Mouse (Mus musculus): Measurements from ENCODE around the gene Fam78a. TPM values are rescaled to one million over a fixed set of nuclear protein-coding genes. Genes with fewer than 3 reads are reported as not detected.

Gene Fam78a
- polyA plus RNA-seq, 1 experiment from 2014 or later: 0.92 TPM

- H3K36me3 ChIP-seq: peaks cover 12% of the 10 kb centered on the region
- no peaks in the 10 kb centered on the region for H3K27me3 ChIP-seq (replicated peaks)
- peak within 1 kb of the TSS; percentile 72 for H3K9ac ChIP-seq (replicated peaks)
- H3K27ac ChIP-seq (replicated peaks): peak within 1 kb of the TSS; percentile 79
- H3K4me2 ChIP-seq: peak within 1 kb of the TSS; percentile 80
- no peaks in the 10 kb centered on the region for H3K9me3 ChIP-seq (replicated peaks)
- H3K4me3 ChIP-seq (replicated peaks): peak within 1 kb of the TSS; percentile 54
- peak; percentile 94 for ATAC-seq (ENCODE audit: low FRiP score)
- H3K4me1 ChIP-seq: peaks cover 25% of the 10 kb centered on the region
- 24% methylated on average over 22 of the region's 22 CpGs for WGBS
These were observed 10.9 kb upstream of the Fam78a start, which contains the start of gene Plpp7 for GRCm38 (mm10) chr2:32095351-32096121. Plpp7 (plus strand) TSS chr2:32095528.

GRCm38 (mm10) chr2:32094001-32094707 is 9.5 kb upstream of the Fam78a start:
- H3K4me2 ChIP-seq: no peak overlapping the region
- H3K36me3 ChIP-seq: no peaks in the 10 kb centered on the region
- no peak for ATAC-seq (ENCODE audit: low FRiP score)
- no peak overlapping the region for H3K9ac ChIP-seq (replicated peaks)
- 85% methylated on average over 7 of the region's 7 CpGs for WGBS
- H3K9me3 ChIP-seq (replicated peaks): no peaks in the 10 kb centered on the region
- H3K4me3 ChIP-seq (replicated peaks): no peak overlapping the region
- no peak overlapping the region for H3K27ac ChIP-seq (replicated peaks)
- peaks cover 9% of the 10 kb centered on the region for H3K27me3 ChIP-seq (replicated peaks)
- peaks cover 25% of the 10 kb centered on the region for H3K4me1 ChIP-seq

DNA sequence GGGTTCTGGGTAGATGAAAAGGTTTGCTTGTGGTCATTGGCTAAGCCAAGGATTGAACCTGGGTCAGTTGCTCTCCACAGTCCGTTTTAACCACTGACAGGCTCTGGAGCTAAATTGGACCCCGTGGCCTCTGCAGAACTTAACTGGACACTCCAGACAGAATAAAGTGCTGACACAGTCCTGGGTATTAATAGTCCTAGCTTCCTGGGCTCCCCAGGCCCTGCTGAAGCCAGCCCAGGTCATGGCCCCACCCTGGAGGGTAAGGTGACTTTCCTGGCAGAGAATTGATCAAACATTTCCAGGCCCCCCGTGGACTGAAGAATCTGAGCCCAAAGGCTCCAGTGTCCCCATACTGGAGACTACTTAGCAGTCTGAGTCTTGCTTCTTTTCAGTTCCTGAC is 7.3 kb upstream of the Fam78a start:
- Histone ChIP-seq H3K4me3 (replicated peaks) (no peak overlapping the region), H3K4me2 (no peak overlapping the region), H3K27me3 (replicated peaks) (peaks cover 29% of the 10 kb centered on the region), H3K9me3 (replicated peaks) (no peaks in the 10 kb centered on the region), H3K4me1 (peaks cover 25% of the 10 kb centered on the region), H3K9ac (replicated peaks) (no peak overlapping the region), H3K27ac (replicated peaks) (no peak overlapping the region), H3K36me3 (no peaks in the 10 kb centered on the region)
- WGBS: 71% methylated on average over 3 of the region's 3 CpGs
- ATAC-seq (ENCODE audit: low FRiP score): no peak

GRCm38 (mm10) chr2:32090145-32090544 is 5.5 kb upstream of the Fam78a start:
- Histone ChIP-seq H3K4me2 (no peak overlapping the region), H3K27ac (replicated peaks) (no peak overlapping the region), H3K4me3 (replicated peaks) (no peak overlapping the region), H3K27me3 (replicated peaks) (peaks cover 47% of the 10 kb centered on the region), H3K4me1 (peaks cover 9% of the 10 kb centered on the region), H3K36me3 (no peaks in the 10 kb centered on the region), H3K9me3 (replicated peaks) (no peaks in the 10 kb centered on the region), H3K9ac (replicated peaks) (no peak overlapping the region)
- ATAC-seq (ENCODE audit: low FRiP score): no peak
- 44% methylated on average over 2 of the region's 2 CpGs for WGBS

GRCm38 (mm10) chr2:32089606-32090005 is 4.9 kb upstream of the Fam78a start:
- no peak for ATAC-seq (ENCODE audit: low FRiP score)
- no peak overlapping the region for H3K27ac ChIP-seq (replicated peaks)
- no peaks in the 10 kb centered on the region for H3K9me3 ChIP-seq (replicated peaks)
- H3K4me2 ChIP-seq: no peak overlapping the region
- H3K4me1 ChIP-seq: peaks cover 9% of the 10 kb centered on the region
- peaks cover 48% of the 10 kb centered on the region for H3K27me3 ChIP-seq (replicated peaks)
- 75% methylated on average over 3 of the region's 3 CpGs for WGBS
- no peaks in the 10 kb centered on the region for H3K36me3 ChIP-seq
- H3K9ac ChIP-seq (replicated peaks): no peak overlapping the region
- H3K4me3 ChIP-seq (replicated peaks): no peak overlapping the region

- WGBS: 8% methylated on average over 35 of the region's 35 CpGs
- Histone ChIP-seq H3K4me1 (peaks cover 18% of the 10 kb centered on the region), H3K9ac (replicated peaks) (peak overlapping the region; percentile 20), H3K9me3 (replicated peaks) (no peaks in the 10 kb centered on the region), H3K4me3 (replicated peaks) (peak overlapping the region; percentile 32), H3K27me3 (replicated peaks) (peaks cover 51% of the 10 kb centered on the region), H3K4me2 (peak overlapping the region; percentile 59), H3K36me3 (no peaks in the 10 kb centered on the region), H3K27ac (replicated peaks) (no peak overlapping the region)
- no peak for ATAC-seq (ENCODE audit: low FRiP score)
These were observed 3.8 kb upstream of the Fam78a start for GRCm38 (mm10) chr2:32088372-32088981.

DNA sequence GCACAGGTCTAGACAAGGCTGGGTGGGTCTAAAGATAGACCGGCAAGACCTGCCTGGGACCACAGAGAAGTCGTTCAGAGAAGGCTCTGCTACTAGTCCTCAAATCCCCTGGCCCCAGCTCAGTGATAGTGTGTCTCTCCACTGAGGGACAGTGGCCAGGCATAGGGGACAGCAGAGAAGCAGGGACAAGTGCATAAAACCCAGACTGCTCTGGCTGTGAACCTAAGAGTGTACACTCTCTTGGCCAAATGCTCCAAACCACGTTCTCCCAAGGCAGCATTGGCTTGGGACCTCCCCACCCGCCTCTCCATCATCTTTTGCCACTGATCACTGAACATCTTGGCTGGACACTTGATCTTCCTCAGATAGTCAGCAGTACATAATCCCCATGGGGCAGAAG is 2.9 kb upstream of the Fam78a start:
- Histone ChIP-seq H3K36me3 (no peaks in the 10 kb centered on the region), H3K27me3 (replicated peaks) (peaks cover 60% of the 10 kb centered on the region), H3K4me2 (no peak overlapping the region), H3K9ac (replicated peaks) (no peak overlapping the region), H3K27ac (replicated peaks) (no peak overlapping the region), H3K4me3 (replicated peaks) (no peak overlapping the region), H3K4me1 (peaks cover 27% of the 10 kb centered on the region), H3K9me3 (replicated peaks) (no peaks in the 10 kb centered on the region)
- WGBS: 59% methylated on average over 4 of the region's 4 CpGs
- no peak for ATAC-seq (ENCODE audit: low FRiP score)

- 76% methylated on average over 2 of the region's 2 CpGs for WGBS
- H3K27me3 ChIP-seq (replicated peaks): peaks cover 81% of the 10 kb centered on the region
These were observed 574 bp upstream of the Fam78a start for GRCm38 (mm10) chr2:32085231-32085630.

GRCm38 (mm10) chr2:32084872-32085199 is 179 bp upstream of the Fam78a start:
- no peak overlapping the region for H3K27ac ChIP-seq (replicated peaks)
- peak overlapping the region; percentile 100 for H3K4me2 ChIP-seq
- H3K4me1 ChIP-seq: peaks cover 32% of the 10 kb centered on the region
- WGBS: 24% methylated on average over 2 of the region's 2 CpGs
- no peaks in the 10 kb centered on the region for H3K36me3 ChIP-seq
- peak overlapping the region; percentile 76 for H3K4me3 ChIP-seq (replicated peaks)
- no peaks in the 10 kb centered on the region for H3K9me3 ChIP-seq (replicated peaks)
- peaks cover 77% of the 10 kb centered on the region for H3K27me3 ChIP-seq (replicated peaks)
- no peak overlapping the region; the same call in 1 of the 2 replicates for H3K9ac ChIP-seq (replicated peaks)
- ATAC-seq (ENCODE audit: low FRiP score): 0 out of 2 replicates have a peak, but pooled peaks have one; percentile 9

More at GRCm38 (mm10) chr2:32085231-32085630, 574 bp upstream of the Fam78a start:
- Histone ChIP-seq H3K9ac (replicated peaks) (no peak overlapping the region), H3K36me3 (no peaks in the 10 kb centered on the region), H3K4me3 (replicated peaks) (no peak overlapping the region), H3K4me1 (peaks cover 32% of the 10 kb centered on the region), H3K27ac (replicated peaks) (no peak overlapping the region), H3K4me2 (no peak overlapping the region), H3K9me3 (replicated peaks) (no peaks in the 10 kb centered on the region)
- no peak for ATAC-seq (ENCODE audit: low FRiP score)

GRCm38 (mm10) chr2:32083159-32084011 is 1.3 kb downstream of the Fam78a start:
- Histone ChIP-seq H3K9ac (replicated peaks) (peak overlapping the region; percentile 58), H3K27me3 (replicated peaks) (peaks cover 65% of the 10 kb centered on the region), H3K4me1 (peaks cover 25% of the 10 kb centered on the region), H3K4me3 (replicated peaks) (peak overlapping the region; percentile 76), H3K36me3 (no peaks in the 10 kb centered on the region), H3K9me3 (replicated peaks) (no peaks in the 10 kb centered on the region), H3K4me2 (peak overlapping the region; percentile 100), H3K27ac (replicated peaks) (no peak overlapping the region)
- WGBS: under 1% methylated on average over 83 of the region's 91 CpGs
- no peak for ATAC-seq (ENCODE audit: low FRiP score)

DNA sequence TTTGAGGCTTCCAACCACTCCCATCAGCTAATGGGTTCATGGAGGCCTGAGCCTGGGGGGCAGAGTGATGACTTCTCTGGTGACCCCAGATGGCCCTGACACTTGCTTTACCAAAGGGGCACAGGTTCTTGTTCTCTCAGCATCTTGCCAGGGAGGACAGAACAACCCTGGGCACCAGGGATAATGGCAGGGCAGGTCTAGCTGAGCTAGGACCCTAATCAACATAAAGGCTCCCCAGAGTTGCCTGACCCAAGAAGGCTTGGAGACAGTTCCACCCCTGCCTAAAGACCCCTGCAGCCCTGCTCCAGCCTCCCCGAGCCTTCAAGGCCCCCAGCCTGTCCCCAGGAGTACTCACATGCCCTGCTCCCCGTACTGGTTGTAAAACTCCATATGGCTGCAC is 2.4 kb downstream of the Fam78a start:
- 34% methylated on average over 2 of the region's 2 CpGs for WGBS
- Histone ChIP-seq H3K27ac (replicated peaks) (no peak overlapping the region), H3K36me3 (no peaks in the 10 kb centered on the region), H3K9ac (replicated peaks) (peak overlapping the region; percentile 58; the same call in 1 of the 2 replicates), H3K27me3 (replicated peaks) (peaks cover 53% of the 10 kb centered on the region), H3K4me3 (replicated peaks) (peak overlapping the region; percentile 76; the same call in 1 of the 2 replicates), H3K4me1 (peaks cover 22% of the 10 kb centered on the region), H3K4me2 (peak overlapping the region; percentile 100), H3K9me3 (replicated peaks) (no peaks in the 10 kb centered on the region)
- no peak for ATAC-seq (ENCODE audit: low FRiP score)
